Mouse (Mus musculus) stomach, embryonic 16.5 days (tissue): ENCODE results near the gene Spcs2. TPM values are rescaled to one million over a fixed set of nuclear protein-coding genes. Genes with fewer than 3 reads are reported as not detected.

Experiments
- polyA plus RNA-seq: library from polyadenylated mRNA; unstranded; fragments of >200 nt; fragmentation: Nextera tagmentation; extraction: Ambion mirVana; gene quantifications from 2 replicates; pipeline ENCODE4 v1.2.1, GENCODE M21; 2015

Gene Spcs2
- polyA plus RNA-seq, 1 experiment from 2014 or later, result 373 TPM

Other genes starting within 250 kb of the Spcs2 start
- gene Tpbgl, start 236.4 kb downstream of the Spcs2 start, polyA plus RNA-seq, result 1.2 and 1.6 TPM in 2 replicates
- 4.0 and 4.6 TPM in 2 replicates for gene Slco2b1, start 152.1 kb downstream of the Spcs2 start, polyA plus RNA-seq
- gene Olfr520, start 133.2 kb downstream of the Spcs2 start, polyA plus RNA-seq, result not detected in 2 replicates
- gene Olfr521, start 100.0 kb downstream of the Spcs2 start, polyA plus RNA-seq, result not detected in 2 replicates
- gene Neu3, start 35.0 kb downstream of the Spcs2 start, polyA plus RNA-seq, result 6.8 and 7.5 TPM in 2 replicates
- gene Xrra1, start 4.3 kb downstream of the Spcs2 start, polyA plus RNA-seq, result 0.22 and 0.31 TPM in 2 replicates
- 3.8 and 4.5 TPM in 2 replicates for gene Rnf169, start 117.0 kb upstream of the Spcs2 start, polyA plus RNA-seq
- gene Chrdl2, start 142.7 kb upstream of the Spcs2 start, polyA plus RNA-seq, result 0.48 and 0.90 TPM in 2 replicates